Mouse (Mus musculus) adrenal gland, postnatal 14 days (tissue): ENCODE measurements around the gene Gm10521. TPM values are rescaled to one million over a fixed set of nuclear protein-coding genes. Genes with fewer than 3 reads are reported as not detected.

ENCODE experiments used
- total RNA-seq: library from RNA; stranded (reverse); gene quantifications from 2 replicates; pipeline ENCODE4 v1.2.3, GENCODE M21; 2021

Gm10521 gene
- total RNA-seq, 1 experiment from 2014 or later: 0.11 TPM

Other genes starting within 250 kb of the Gm10521 start
- 0.74 and 2.7 TPM in 2 replicates for gene Slamf7, start 242.6 kb upstream of the Gm10521 start, total RNA-seq
- 2.6 and 7.7 TPM in 2 replicates for gene Cd48, start 213.7 kb upstream of the Gm10521 start, total RNA-seq
- 0.30 and 1.5 TPM in 2 replicates for gene Slamf1, start 128.5 kb upstream of the Gm10521 start, total RNA-seq
- 2.9 and 9.1 TPM in 2 replicates for gene Cd84, start 56.0 kb upstream of the Gm10521 start, total RNA-seq
- 1.5 and 9.3 TPM in 2 replicates for gene Slamf6, start 21.9 kb downstream of the Gm10521 start, total RNA-seq
- 4.6 and 6.8 TPM in 2 replicates for gene Vangl2, start 132.8 kb downstream of the Gm10521 start, total RNA-seq
- not detected in 2 replicates for gene Nhlh1, start 161.9 kb downstream of the Gm10521 start, total RNA-seq
- 161 TPM in 2 replicates for gene Copa, start 186.9 kb downstream of the Gm10521 start, total RNA-seq
- gene Ncstn, start 187.1 kb downstream of the Gm10521 start, total RNA-seq: 89.8 and 101 TPM in 2 replicates
- gene Pex19, start 231.1 kb downstream of the Gm10521 start, total RNA-seq: 135 and 141 TPM in 2 replicates